ENCODE assay signal across 15 mouse cellular contexts in the genomic region with DNA sequence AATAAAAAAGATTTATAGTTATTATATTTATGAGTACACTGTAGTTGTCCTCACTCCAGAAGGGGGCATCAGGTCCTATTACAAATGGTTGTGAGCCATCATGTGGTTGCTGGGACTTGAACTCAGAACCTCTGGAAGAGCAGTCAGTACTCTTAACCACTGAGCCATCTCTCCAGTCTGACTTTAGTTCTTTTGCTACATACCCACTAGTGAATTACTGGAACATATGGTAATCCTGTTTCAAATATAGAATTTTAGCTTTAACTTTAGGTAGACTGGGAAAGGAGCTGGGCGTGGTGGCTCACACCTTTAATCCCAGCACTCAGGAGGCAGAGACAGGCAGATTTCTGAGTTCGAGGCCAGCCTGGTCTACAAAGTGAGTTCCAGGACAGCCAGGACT. TPM values are rescaled to one million over a fixed set of nuclear protein-coding genes. Genes with fewer than 3 reads are reported as not detected.
A peak's percentile ranks its signal among the peaks of the same experiment; 100 is the strongest.
DNase-seq lines count a peak whose midpoint lies in the region; TF ChIP-seq lines count a peak whose summit lies in the region.
"Not testable (repeated sequence)": the region's sequence is repeated elsewhere in the genome, so short reads cannot be mapped to it uniquely, and the experiment has no call there.
"Had no signal": no experiment of that assay in that cellular context is flagged by ENCODE, and none has a peak within 500 bp of the region (broad histone marks: within the 10 kb centered on the region; RNA-seq: fewer than 3 reads in every experiment).

No protein-coding gene starts in this region.

- H3K9me3 ChIP-seq in CH12.LX (replicated peaks; ENCODE audit: low read length); MEL (replicated peaks; ENCODE audit: insufficient read depth, low read length); heart, embryonic 10.5 days: not testable (repeated sequence)

- TF ChIP-seq RAD21 in CH12.LX (IDR thresholded peaks at IDR 0.05; ENCODE audit: low read depth, low read length); MEL (IDR thresholded peaks at IDR 0.05; ENCODE audit: low read depth, low read length): not testable (repeated sequence)

- TF ChIP-seq EP300 in CH12.LX (IDR thresholded peaks at IDR 0.05; ENCODE audit: low read length); MEL (IDR thresholded peaks at IDR 0.05; ENCODE audit: low read depth in 1 of 2, low read length in 2 of 2): not testable (repeated sequence)

- WGBS in heart, embryonic 10.5 days = 80% methylated on average over 2 of the region's 2 CpGs

- dilution Hi-C loops in CH12.LX (cut with MboI; ENCODE audit: extremely low pct_ligation_motif_present, extremely low pct_unique_long_range_greater_than_20kb, low sequenced_read_pairs) = not testable (repeated sequence)

- not testable (repeated sequence) for DNase-seq in CH12.LX (ENCODE audit: extremely low read depth); MEL (ENCODE audit: low read depth, low spot score)
- DNase-seq in heart, embryonic 10.5 days (ENCODE audit: low spot score) = peak; percentile 17

- not testable (repeated sequence) for H3K79me2 ChIP-seq in CH12.LX (replicated peaks; ENCODE audit: control insufficient read depth, extremely low read depth, insufficient read depth, poor library complexity, severe bottlenecking); MEL (ENCODE audit: control insufficient read depth, insufficient read depth, low read length, poor library complexity)

- H3K4me3 ChIP-seq in CH12.LX (replicated peaks in 1 of 3; ENCODE audit: low read depth in 2 of 3, low read length in 2 of 3, poor library complexity in 1 of 3); MEL (ENCODE audit: control insufficient read depth in 1 of 2, insufficient read depth in 1 of 2, low read depth in 2 of 2, low read length in 2 of 2); heart, embryonic 10.5 days: not testable (repeated sequence)

- not testable (repeated sequence) for TF ChIP-seq POLR2A in CH12.LX (IDR thresholded peaks at IDR 0.05; ENCODE audit: low read depth, low read length); MEL (IDR thresholded peaks at IDR 0.05; ENCODE audit: control insufficient read depth in 1 of 2, insufficient read depth in 1 of 2, low read depth in 1 of 2, low read length in 2 of 2, poor library complexity in 1 of 2)

- peaks cover 12 to 26% of the 10 kb centered on the region in 2 experiments for H3K4me1 ChIP-seq in CH12.LX (ENCODE audit: control insufficient read depth in 1 of 2, insufficient read depth in 2 of 2)
- H3K4me1 ChIP-seq in MEL (ENCODE audit: control insufficient read depth in 1 of 2, insufficient read depth in 2 of 2, low read length in 2 of 2) = peaks cover 2 to 12% of the 10 kb centered on the region in 2 experiments; a peak in 2 of 4 replicates
- peaks cover 26% of the 10 kb centered on the region for H3K4me1 ChIP-seq in heart, embryonic 10.5 days

- not testable (repeated sequence) for H3K36me3 ChIP-seq in CH12.LX (replicated peaks in 1 of 2; ENCODE audit: control insufficient read depth in 1 of 2, insufficient read depth in 1 of 2, low read length in 1 of 2); MEL (ENCODE audit: control insufficient read depth in 1 of 2, insufficient read depth in 2 of 2, low read length in 2 of 2); heart, embryonic 10.5 days

- not testable (repeated sequence) for H3K9ac ChIP-seq in CH12.LX (ENCODE audit: insufficient read depth, low read depth); MEL (ENCODE audit: control insufficient read depth, low read depth, low read length, poor library complexity, severe bottlenecking)

- not testable (repeated sequence) for H3K4me2 ChIP-seq in CH12.LX (ENCODE audit: insufficient read depth, low read depth, poor library complexity, severe bottlenecking)

- TF ChIP-seq CTCF in CH12.LX (conservative IDR thresholded peaks at IDR 0.05 in 1 of 2, IDR thresholded peaks at IDR 0.05 in 1 of 2; ENCODE audit: low read depth in 2 of 2, low read length in 2 of 2); MEL (IDR thresholded peaks at IDR 0.05 in 2 of 3, conservative IDR thresholded peaks at IDR 0.05 in 1 of 3; ENCODE audit: control insufficient read depth in 1 of 3, insufficient read depth in 1 of 3, low read depth in 2 of 3, low read length in 3 of 3, poor library complexity in 1 of 3, severe bottlenecking in 1 of 3): not testable (repeated sequence)

- peaks cover 31% of the 10 kb centered on the region for H3K27me3 ChIP-seq in CH12.LX (replicated peaks)
- peaks cover 19 to 22% of the 10 kb centered on the region in 2 experiments for H3K27me3 ChIP-seq in MEL (ENCODE audit: control insufficient read depth in 1 of 2, insufficient read depth in 2 of 2, low read length in 2 of 2)
- H3K27me3 ChIP-seq in heart, embryonic 10.5 days (ENCODE audit: insufficient read depth, poor library complexity, severe bottlenecking) = not testable (repeated sequence)

- in situ Hi-C loops in CH12.LX (cut with MboI; ENCODE audit: low pct_ligation_motif_present, low pct_unique_long_range_greater_than_20kb, low sequenced_read_pairs) = not testable (repeated sequence)

- not testable (repeated sequence) for H3K27ac ChIP-seq in CH12.LX (ENCODE audit: insufficient read depth, low read depth); MEL (ENCODE audit: control insufficient read depth, low read depth, low read length); heart, embryonic 10.5 days

TF ChIP-seq in CH12.LX, 34 proteins besides CTCF, POLR2A, EP300 and RAD21:
- peak; percentile 85 for TF ChIP-seq TBP (conservative IDR thresholded peaks at IDR 0.05; ENCODE audit: low read depth, low read length)
- TF ChIP-seq ELF1 (IDR thresholded peaks at IDR 0.05; ENCODE audit: low read depth, low read length) = peak; percentile 31; the same call in 1 of the 2 replicates
TF ChIP-seq in CH12.LX: peak in this region for 2; not testable (repeated sequence) for 32.

TF ChIP-seq in MEL, 35 proteins besides CTCF, POLR2A, EP300 and RAD21:
- peak; percentile 87 for TF ChIP-seq TBP (IDR thresholded peaks at IDR 0.05; ENCODE audit: low read depth, low read length)

RNA-seq across cellular contexts. Expression of a gene that starts 28.6 kb away (rescaled TPM):
- total RNA-seq in CH12.LX (2012; rRNA removed) (4.3 and 4.7 TPM in 2 replicates), CH12.LX (2014; rRNA removed) (3.8 and 4.3 TPM in 2 replicates), MEL (2012; rRNA removed) (0.49 and 1.1 TPM in 2 replicates)
- polyA plus RNA-seq in CH12.LX (2012; ENCODE audit: insufficient read length, low read depth) (4.7 and 5.2 TPM in 2 replicates), MEL (2012; ENCODE audit: insufficient read depth in 1 of 2, insufficient read length in 2 of 2, low read depth in 1 of 2, low replicate concordance in 2 of 2, missing spikeins in 1 of 2) (1 to 10 TPM in 1 of 2 experiments, not detected in 1; 1.1 TPM)
- 0.90 and 1.1 TPM in 2 replicates for polyA plus RNA-seq in heart, embryonic 10.5 days (2016; fragmentation: Nextera tagmentation; extraction: Ambion mirVana)

RNA-seq across cellular contexts. Expression of a gene that starts 28.7 kb away (rescaled TPM):
- 115 and 143 TPM in 2 replicates for total RNA-seq in CH12.LX (2012; rRNA removed)
- 107 and 108 TPM in 2 replicates for total RNA-seq in CH12.LX (2014; rRNA removed)
- 66.1 and 70.3 TPM in 2 replicates for polyA plus RNA-seq in CH12.LX (2012; ENCODE audit: insufficient read length, low read depth)
- 2.9 and 3.7 TPM in 2 replicates for total RNA-seq in MEL (2012; rRNA removed)
- 1 to 10 TPM in 1 of 2 experiments, not detected in 1; 3.6 TPM for polyA plus RNA-seq in MEL (2012; ENCODE audit: insufficient read depth in 1 of 2, insufficient read length in 2 of 2, low read depth in 1 of 2, low replicate concordance in 2 of 2, missing spikeins in 1 of 2)
- 3.1 and 3.4 TPM in 2 replicates for polyA plus RNA-seq in heart, embryonic 10.5 days (2016; fragmentation: Nextera tagmentation; extraction: Ambion mirVana)

RNA-seq across cellular contexts. Expression of a gene that starts 46.6 kb away (rescaled TPM):
- total RNA-seq in CH12.LX (2012; rRNA removed) (not detected in 2 replicates), CH12.LX (2014; rRNA removed) (not detected in 2 replicates), MEL (2012; rRNA removed) (not detected in 2 replicates)
- polyA plus RNA-seq in CH12.LX (2012; ENCODE audit: insufficient read length, low read depth) (not detected in 2 replicates), MEL (2012; ENCODE audit: insufficient read depth in 1 of 2, insufficient read length in 2 of 2, low read depth in 1 of 2, low replicate concordance in 2 of 2, missing spikeins in 1 of 2) (not detected)
- not detected in 2 replicates for polyA plus RNA-seq in heart, embryonic 10.5 days (2016; fragmentation: Nextera tagmentation; extraction: Ambion mirVana)
- total RNA-seq: adrenal gland, adult 18-20 months; adrenal gland, adult 2 months; adrenal gland, adult 8-10 months; adrenal gland, postnatal 14 days; adrenal gland, postnatal 25 days; adrenal gland, postnatal 36 days had no signal
- polyA plus RNA-seq: activated CD4-positive, CD25-positive, alpha-beta regulatory T cell, adult 4 months; brain, embryonic 14.5 days; CD4-positive, CD25-positive, alpha-beta regulatory T cell, adult 4 months; cerebellum, adult 2 months; G1E; Patski had no signal

RNA-seq across cellular contexts. Expression of a gene that starts 56.6 kb away (rescaled TPM):
- total RNA-seq in CH12.LX (2012; rRNA removed) (89.1 and 112 TPM in 2 replicates), CH12.LX (2014; rRNA removed) (115 and 124 TPM in 2 replicates), MEL (2012; rRNA removed) (187 TPM in 2 replicates)
- polyA plus RNA-seq in CH12.LX (2012; ENCODE audit: insufficient read length, low read depth) (110 and 133 TPM in 2 replicates), MEL (2012; ENCODE audit: insufficient read depth in 1 of 2, insufficient read length in 2 of 2, low read depth in 1 of 2, low replicate concordance in 2 of 2, missing spikeins in 1 of 2) (100 to 1,000 TPM in 1 of 2 experiments, not detected in 1; 144 TPM)
- polyA plus RNA-seq in heart, embryonic 10.5 days (2016; fragmentation: Nextera tagmentation; extraction: Ambion mirVana) = 116 and 137 TPM in 2 replicates

RNA-seq across cellular contexts. Expression of a gene that starts 59.7 kb away (rescaled TPM):
- total RNA-seq in CH12.LX (2012; rRNA removed) = 88.6 and 101 TPM in 2 replicates
- 63.7 and 66.7 TPM in 2 replicates for total RNA-seq in CH12.LX (2014; rRNA removed)
- 81.7 and 89.6 TPM in 2 replicates for polyA plus RNA-seq in CH12.LX (2012; ENCODE audit: insufficient read length, low read depth)
- total RNA-seq in MEL (2012; rRNA removed) = 68.7 and 71.9 TPM in 2 replicates
- polyA plus RNA-seq in MEL (2012; ENCODE audit: insufficient read depth in 1 of 2, insufficient read length in 2 of 2, low read depth in 1 of 2, low replicate concordance in 2 of 2, missing spikeins in 1 of 2) = 10 to 100 TPM; 46.5 to 52.5 TPM
- polyA plus RNA-seq in heart, embryonic 10.5 days (2016; fragmentation: Nextera tagmentation; extraction: Ambion mirVana) = 20.9 and 26.2 TPM in 2 replicates

Comparison
In these comparisons a context has a peak if more than half of its experiments do, and no peak if none do; other contexts are left out.
1. RNA of a gene that starts 28.7 kb away (polyA plus RNA-seq): 66.1 to 70.3 TPM in CH12.LX; 3.6 TPM in MEL and 3.1 to 3.4 TPM in heart, embryonic 10.5 days; every median in the first group is over 10 times any median in the second.